Mouse (Mus musculus) hindbrain, embryonic 14.5 days (tissue): ENCODE data around the gene Capg. TPM values are rescaled to one million over a fixed set of nuclear protein-coding genes. Genes with fewer than 3 reads are reported as not detected.

ENCODE experiments used
- ATAC-seq: fragments of 200-750 bp; cut with Nextera tagmentation; 2 replicates; pipeline ENCODE4 v1.8.0; 2017; ENCODE audit warnings: moderate number of reproducible peaks, mild to moderate bottlenecking, moderate TSS enrichment, moderate library complexity; ENCODE audit not compliant: low FRiP score
- DNase-seq: peaks from one replicate; pipeline ENCODE4 v3.0.0-alpha.2; 2015; ENCODE audit warnings: low spot score
- H3K27ac ChIP-seq: fragments of 300-500 bp; sonication (generic); 2 replicates; pipeline ENCODE4 v1.5.1; 2014; ENCODE audit warnings: mild to moderate bottlenecking, moderate library complexity
- H3K27me3 ChIP-seq: fragments of 300-500 bp; sonication (generic); 2 replicates; pipeline ENCODE4 v1.6.1; 2014; ENCODE audit warnings: mild to moderate bottlenecking, low read length, mixed read lengths; ENCODE audit not compliant: control insufficient read depth, insufficient read depth
- H3K36me3 ChIP-seq: fragments of 300-500 bp; sonication (generic); replicated peaks from 2 replicates; pipeline ENCODE4 v1.6.1; 2014; ENCODE audit not compliant: control insufficient read depth, insufficient read depth
- H3K4me1 ChIP-seq: fragments of 300-500 bp; sonication (generic); replicated peaks from 2 replicates; pipeline ENCODE4 v1.6.1; 2014; ENCODE audit warnings: antibody characterized with exemption, low read length, mixed read lengths; ENCODE audit not compliant: control insufficient read depth, insufficient read depth
- H3K4me2 ChIP-seq: fragments of 300-500 bp; sonication (generic); replicated peaks from 2 replicates; pipeline ENCODE4 v1.6.1; 2014; ENCODE audit warnings: mild to moderate bottlenecking, moderate library complexity
- H3K4me3 ChIP-seq: fragments of 300-500 bp; sonication (generic); replicated peaks from 2 replicates; pipeline ENCODE4 v1.5.1; 2014; ENCODE audit warnings: mild to moderate bottlenecking, low read length
- H3K9ac ChIP-seq: fragments of 300-500 bp; sonication (generic); 2 replicates; pipeline ENCODE4 v1.6.1; 2014
- H3K9me3 ChIP-seq: fragments of 300-500 bp; sonication (generic); 2 replicates; pipeline ENCODE4 v1.6.1; 2016; ENCODE audit warnings: low read length; ENCODE audit not compliant: control insufficient read depth
- WGBS: fragments of 180-500 bp; shearing (Covaris S2); extraction: QIAGEN DNeasy Blood & Tissue Kit; methylation state at CpG from one replicate; pipeline ENCODE4 v1.1.7; 2014; 5-methylcytosine and 5-hydroxymethylcytosine counted together
- polyA plus RNA-seq: library from polyadenylated mRNA; unstranded; fragments of >200 nt; fragmentation: Nextera tagmentation; extraction: Ambion mirVana; gene quantifications from 2 replicates; pipeline ENCODE4 v1.2.1, GENCODE M21; 2014

Gene Capg
- polyA plus RNA-seq, 1 experiment from 2014 or later = 10.3 TPM

- no peaks in the 10 kb centered on the region for H3K9me3 ChIP-seq
- H3K9ac ChIP-seq = peak overlapping the region; percentile 53
- peak overlapping the region; percentile 93 for H3K27ac ChIP-seq
- H3K4me1 ChIP-seq = peaks cover 22% of the 10 kb centered on the region
- DNase-seq (peak; percentile 60), ATAC-seq (0 out of 2 replicates have a peak, but pooled peaks have one; percentile 1)
- no peaks in the 10 kb centered on the region for H3K36me3 ChIP-seq
- WGBS = 31% methylated on average over 7 of the region's 7 CpGs
- peak overlapping the region; percentile 19; the same call in 1 of the 2 replicates for H3K4me3 ChIP-seq
- peak overlapping the region; percentile 54 for H3K4me2 ChIP-seq
- no peaks in the 10 kb centered on the region for H3K27me3 ChIP-seq
Observed at GRCm38 (mm10) chr6:72513071-72513440, 31.1 kb upstream of the Capg start.

GRCm38 (mm10) chr6:72515644-72516043, 28.5 kb upstream of the Capg start:
- Histone ChIP-seq H3K27me3 (no peaks in the 10 kb centered on the region), H3K4me2 (no peak overlapping the region), H3K27ac (no peak overlapping the region), H3K9ac (no peak overlapping the region), H3K4me3 (no peak overlapping the region), H3K4me1 (peaks cover 46% of the 10 kb centered on the region), H3K36me3 (no peaks in the 10 kb centered on the region), H3K9me3 (no peaks in the 10 kb centered on the region)
- DNase-seq (no peak), ATAC-seq (no peak)
- WGBS = 86% methylated on average over 6 of the region's 6 CpGs

DNA sequence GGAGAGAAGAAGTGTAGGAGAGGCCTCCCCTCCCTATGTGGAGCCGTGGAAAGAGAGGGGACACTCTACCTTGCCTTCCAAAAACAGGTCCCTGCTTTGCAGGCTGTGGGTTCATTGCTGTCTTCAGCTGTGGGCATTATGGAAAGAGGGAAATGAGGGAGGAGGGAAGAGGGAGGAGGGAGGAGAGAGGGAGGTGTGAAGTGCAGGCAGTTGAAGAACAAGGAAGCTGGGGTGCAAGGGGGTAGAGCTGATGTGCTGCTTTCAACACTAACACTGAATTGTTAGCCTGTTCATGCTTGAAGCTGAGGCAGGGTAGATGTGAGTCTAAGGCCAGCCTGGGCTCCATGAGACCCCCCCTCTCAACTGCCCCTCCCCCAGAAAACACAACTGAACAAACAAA, 25.3 kb upstream of the Capg start:
- 71% methylated on average over 1 of the region's 1 CpGs for WGBS
- Histone ChIP-seq H3K27ac (peak overlapping the region; percentile 97), H3K9me3 (no peaks in the 10 kb centered on the region), H3K27me3 (no peaks in the 10 kb centered on the region), H3K4me3 (no peak overlapping the region), H3K4me2 (peak overlapping the region; percentile 38; the same call in 1 of the 2 replicates), H3K36me3 (no peaks in the 10 kb centered on the region), H3K4me1 (peaks cover 30% of the 10 kb centered on the region), H3K9ac (no peak overlapping the region)
- no peak for ATAC-seq
- no peak for DNase-seq

DNA sequence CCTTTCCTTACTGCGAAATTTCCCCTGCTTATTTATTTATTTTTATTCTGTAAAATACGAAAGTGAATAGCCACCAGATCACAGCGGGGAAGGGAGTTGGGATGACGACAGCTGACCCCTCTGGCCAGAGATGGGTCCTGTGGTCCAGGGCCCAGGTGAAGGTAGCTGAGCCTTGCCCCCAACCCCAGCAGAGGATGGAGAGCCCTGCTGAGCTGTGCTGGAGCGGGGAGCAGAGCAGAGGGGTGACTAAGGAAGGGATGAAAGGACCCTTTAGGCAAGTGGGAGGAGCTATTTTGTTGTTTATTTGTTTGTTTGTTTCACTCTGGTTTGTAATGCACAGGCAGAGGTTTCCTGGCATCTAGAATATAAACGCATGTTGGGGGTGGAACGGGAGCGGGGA, 24.9 kb upstream of the Capg start:
- H3K4me2 ChIP-seq = peak overlapping the region; percentile 38
- H3K4me1 ChIP-seq = peaks cover 28% of the 10 kb centered on the region
- no peak for DNase-seq
- 0 out of 2 replicates have a peak, but pooled peaks have one; percentile 16 for ATAC-seq
- 0 out of 2 replicates have a peak overlapping the region, but pooled peaks have one; percentile 4 for H3K4me3 ChIP-seq
- 13% methylated on average over 8 of the region's 8 CpGs for WGBS
- H3K27me3 ChIP-seq = no peaks in the 10 kb centered on the region
- H3K27ac ChIP-seq = peak overlapping the region; percentile 97
- H3K36me3 ChIP-seq = no peaks in the 10 kb centered on the region
- no peaks in the 10 kb centered on the region for H3K9me3 ChIP-seq
- no peak overlapping the region; the same call in 1 of the 2 replicates for H3K9ac ChIP-seq

DNA sequence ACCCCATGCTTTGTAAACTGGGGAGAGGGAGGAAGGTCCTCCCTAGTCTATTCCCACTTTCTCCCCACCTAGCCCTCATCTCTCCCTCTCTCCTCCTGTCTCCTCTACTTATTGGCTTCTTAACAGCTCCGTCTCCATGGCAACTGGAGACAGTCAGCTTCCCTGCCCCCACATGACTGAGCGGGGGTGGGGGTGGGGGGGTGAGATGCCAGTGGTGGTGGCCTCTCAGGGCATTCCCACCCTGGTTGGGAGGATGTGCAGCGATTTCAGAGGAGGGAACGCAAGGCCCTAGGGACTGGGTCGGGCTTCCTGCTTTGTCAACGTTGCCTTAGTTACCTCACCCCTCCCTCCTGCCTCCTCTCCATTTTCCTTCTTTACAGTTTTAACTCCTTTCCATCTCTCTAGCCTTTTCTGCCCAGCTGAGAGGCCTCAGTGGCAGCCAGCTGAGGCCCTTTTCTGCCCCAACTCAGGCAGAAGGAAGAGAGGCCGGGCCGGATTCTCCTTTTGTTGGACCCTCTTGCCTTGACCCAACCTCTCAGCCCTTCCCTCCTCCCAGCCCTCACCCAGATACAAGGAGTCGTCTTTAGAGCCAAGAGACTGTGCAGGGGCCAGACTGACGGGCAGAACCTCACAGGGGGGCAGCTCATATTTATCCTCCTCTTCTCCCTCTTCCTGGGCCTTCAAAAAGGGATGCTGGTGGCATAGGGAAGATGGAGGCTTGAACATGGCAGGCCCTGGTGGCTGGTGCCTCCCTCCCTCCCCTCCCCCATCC, 24.1 kb upstream of the Capg start:
- ATAC-seq (peak; percentile 90), DNase-seq (peak; percentile 83)
- Histone ChIP-seq H3K9me3 (no peaks in the 10 kb centered on the region), H3K36me3 (no peaks in the 10 kb centered on the region), H3K27me3 (no peaks in the 10 kb centered on the region), H3K4me3 (no peak overlapping the region), H3K4me2 (peak overlapping the region; percentile 38), H3K4me1 (peaks cover 28% of the 10 kb centered on the region), H3K27ac (peak overlapping the region; percentile 97), H3K9ac (peak overlapping the region; percentile 18; the same call in 1 of the 2 replicates)
- 1% methylated on average over 10 of the region's 10 CpGs for WGBS

DNA sequence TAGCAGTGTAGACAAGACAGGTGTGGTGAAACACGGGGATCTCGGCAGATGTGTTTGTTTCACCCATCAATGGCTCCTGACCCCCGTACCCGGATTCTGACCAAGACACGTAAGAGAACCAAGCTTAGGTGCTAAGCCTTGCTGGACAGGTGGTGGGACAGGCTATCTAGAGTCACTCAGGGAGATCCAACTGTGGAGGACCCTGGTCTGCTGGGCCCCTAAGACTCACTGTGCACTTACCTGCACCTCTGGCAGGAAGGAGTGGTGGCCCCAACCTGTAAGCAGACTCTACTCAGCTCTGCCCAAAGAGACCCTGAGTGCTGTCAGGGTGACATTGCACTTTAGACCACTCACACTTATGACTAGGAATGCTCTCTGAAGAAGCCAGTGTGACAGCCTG, 23.3 kb upstream of the Capg start:
- no peaks in the 10 kb centered on the region for H3K9me3 ChIP-seq
- peaks cover 28% of the 10 kb centered on the region for H3K4me1 ChIP-seq
- 93% methylated on average over 5 of the region's 5 CpGs for WGBS
- no peak overlapping the region for H3K9ac ChIP-seq
- H3K36me3 ChIP-seq = no peaks in the 10 kb centered on the region
- peak overlapping the region; percentile 97 for H3K27ac ChIP-seq
- H3K27me3 ChIP-seq = no peaks in the 10 kb centered on the region
- no peak for ATAC-seq
- no peak overlapping the region for H3K4me3 ChIP-seq
- H3K4me2 ChIP-seq = no peak overlapping the region
- no peak for DNase-seq

- DNase-seq (no peak), ATAC-seq (no peak)
- Histone ChIP-seq H3K36me3 (no peaks in the 10 kb centered on the region), H3K4me2 (no peak within 1 kb of the TSS), H3K27me3 (no peaks in the 10 kb centered on the region), H3K4me1 (peaks cover 28% of the 10 kb centered on the region), H3K4me3 (no peak within 1 kb of the TSS), H3K9ac (0 out of 2 replicates have a peak within 1 kb of the TSS, but pooled peaks have one; percentile 18), H3K9me3 (no peaks in the 10 kb centered on the region), H3K27ac (peak within 1 kb of the TSS; percentile 97)
- WGBS = 94% methylated on average over 5 of the region's 5 CpGs
Observed at GRCm38 (mm10) chr6:72521607-72522006, 22.6 kb upstream of the Capg start, which contains the start of gene Sh2d6. TSS of gene Sh2d6 (minus strand) at chr6:72521707.

DNA sequence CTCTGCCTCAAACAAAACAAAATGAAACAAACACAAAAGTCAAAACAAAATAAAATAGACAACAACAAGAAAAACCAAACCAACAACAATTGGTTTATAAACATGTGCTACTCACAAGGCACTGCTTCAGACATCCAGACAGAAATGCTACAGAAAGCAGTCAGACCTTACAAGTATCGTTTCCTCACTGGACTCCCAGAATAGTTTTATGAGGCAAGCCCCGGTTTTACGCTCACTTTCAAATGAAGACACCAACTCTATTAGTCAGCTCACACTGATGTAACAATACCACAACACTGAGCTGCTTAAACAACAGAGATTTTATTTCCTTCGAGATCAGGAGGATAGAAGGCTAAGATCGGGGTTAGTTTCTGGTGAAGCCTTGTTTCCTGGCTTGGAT, 21.9 kb upstream of the Capg start:
- Histone ChIP-seq H3K4me1 (peaks cover 28% of the 10 kb centered on the region), H3K9me3 (no peaks in the 10 kb centered on the region), H3K27ac (no peak overlapping the region), H3K9ac (no peak overlapping the region), H3K27me3 (no peaks in the 10 kb centered on the region), H3K4me3 (no peak overlapping the region), H3K36me3 (no peaks in the 10 kb centered on the region), H3K4me2 (no peak overlapping the region)
- WGBS = 90% methylated on average over 5 of the region's 5 CpGs
- DNase-seq = no peak
- no peak for ATAC-seq

- H3K36me3 ChIP-seq = no peaks in the 10 kb centered on the region
- H3K9ac ChIP-seq = no peak overlapping the region
- no peak overlapping the region for H3K4me2 ChIP-seq
- H3K27me3 ChIP-seq = no peaks in the 10 kb centered on the region
- DNase-seq (no peak), ATAC-seq (no peak)
- H3K9me3 ChIP-seq = no peaks in the 10 kb centered on the region
- H3K4me1 ChIP-seq = peaks cover 28% of the 10 kb centered on the region
- 72% methylated on average over 4 of the region's 4 CpGs for WGBS
- no peak overlapping the region for H3K4me3 ChIP-seq
- no peak overlapping the region for H3K27ac ChIP-seq
Observed at GRCm38 (mm10) chr6:72523222-72523621, 21.0 kb upstream of the Capg start.
